Mouse (Mus musculus) T-helper 1 cell (primary cell): ENCODE results near the gene Ogfod2.

Experiments
- in situ Hi-C: fragments of 300-600 bp; cut with MboI, MseI; formaldehyde crosslinking; loops from one replicate; pipeline ENCODE4 v1.15.1; 2025; ENCODE audit warnings: high pct_unique_total_duplicates

The Ogfod2 gene

GRCm38 (mm10) chr5:124093852-124094604, 18.1 kb upstream of the Ogfod2 start:
- in situ Hi-C loops = loop anchor here (5.0 kb wide), 1 partner anchor 147 kb away; no protein-coding TSS in a partner anchor

- in situ Hi-C loops = no loop called here
These were observed 17.0 kb upstream of the Ogfod2 start for GRCm38 (mm10) chr5:124095077-124095581.

GRCm38 (mm10) chr5:124095596-124096232, 16.4 kb upstream of the Ogfod2 start, which contains the start of gene Abcb9:
Gene Abcb9, minus strand, starts transcription at chr5:124095798.
- in situ Hi-C loops = no loop called here

GRCm38 (mm10) chr5:124098923-124099322, 13.2 kb upstream of the Ogfod2 start:
- in situ Hi-C loops = no loop called here

GRCm38 (mm10) chr5:124100128-124101044, 11.7 kb upstream of the Ogfod2 start:
- in situ Hi-C loops = no loop called here

GRCm38 (mm10) chr5:124102326-124102725, 9.8 kb upstream of the Ogfod2 start:
- in situ Hi-C loops = no loop called here

- in situ Hi-C loops = no loop called here
These were observed 9.1 kb upstream of the Ogfod2 start for GRCm38 (mm10) chr5:124103020-124103419.

- in situ Hi-C loops = no loop called here
These were observed 8.5 kb upstream of the Ogfod2 start for GRCm38 (mm10) chr5:124103552-124103951.

GRCm38 (mm10) chr5:124111077-124111741, 888 bp upstream of the Ogfod2 start:
- in situ Hi-C loops = no loop called here

- in situ Hi-C loops = no loop called here
These were observed 434 bp downstream of the Ogfod2 start for GRCm38 (mm10) chr5:124112531-124112930.

DNA sequence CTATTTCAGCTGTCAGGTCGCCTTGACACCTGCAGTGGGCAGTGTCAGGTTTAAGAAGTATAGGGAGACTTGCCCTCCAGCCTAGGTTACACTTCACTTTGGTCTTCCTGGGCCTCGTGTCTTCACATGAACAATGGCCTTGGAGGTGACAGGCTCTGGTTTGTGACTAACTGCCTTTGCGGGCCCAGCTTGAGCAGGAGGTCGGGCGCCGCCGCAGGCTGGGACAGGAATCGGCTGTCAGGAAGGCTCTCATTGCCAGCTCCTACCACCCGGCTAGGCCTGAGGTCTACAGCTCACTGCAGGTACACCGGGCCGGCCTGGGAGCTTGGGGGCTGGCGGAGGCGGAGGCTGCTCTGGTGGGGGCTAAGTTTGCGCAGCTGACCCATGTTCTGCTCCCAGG, 933 bp downstream of the Ogfod2 start:
- in situ Hi-C loops = no loop called here

- in situ Hi-C loops = no loop called here
These were observed 2.4 kb downstream of the Ogfod2 start for GRCm38 (mm10) chr5:124114276-124115025.

DNA sequence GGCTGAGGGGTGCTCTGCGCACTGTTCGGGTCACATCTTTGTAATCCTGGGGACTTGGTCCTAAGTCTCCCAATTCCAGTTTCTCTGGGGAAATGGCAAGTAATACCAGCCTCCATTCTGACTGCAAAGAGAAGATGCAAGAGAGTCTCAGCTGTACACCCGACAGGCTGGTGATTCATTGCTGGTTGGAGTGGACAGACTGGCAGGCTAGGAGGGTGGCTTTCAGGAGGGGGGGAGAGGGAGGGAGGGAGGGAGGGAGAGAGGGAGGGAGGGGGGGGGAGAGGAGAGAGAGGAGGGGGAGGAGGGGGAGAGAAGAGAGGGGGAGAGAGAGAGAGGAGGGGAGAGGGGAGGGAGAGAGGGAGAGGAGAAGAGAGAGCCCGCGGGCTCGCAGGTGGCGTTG, 3.4 kb downstream of the Ogfod2 start:
- in situ Hi-C loops = no loop called here

DNA sequence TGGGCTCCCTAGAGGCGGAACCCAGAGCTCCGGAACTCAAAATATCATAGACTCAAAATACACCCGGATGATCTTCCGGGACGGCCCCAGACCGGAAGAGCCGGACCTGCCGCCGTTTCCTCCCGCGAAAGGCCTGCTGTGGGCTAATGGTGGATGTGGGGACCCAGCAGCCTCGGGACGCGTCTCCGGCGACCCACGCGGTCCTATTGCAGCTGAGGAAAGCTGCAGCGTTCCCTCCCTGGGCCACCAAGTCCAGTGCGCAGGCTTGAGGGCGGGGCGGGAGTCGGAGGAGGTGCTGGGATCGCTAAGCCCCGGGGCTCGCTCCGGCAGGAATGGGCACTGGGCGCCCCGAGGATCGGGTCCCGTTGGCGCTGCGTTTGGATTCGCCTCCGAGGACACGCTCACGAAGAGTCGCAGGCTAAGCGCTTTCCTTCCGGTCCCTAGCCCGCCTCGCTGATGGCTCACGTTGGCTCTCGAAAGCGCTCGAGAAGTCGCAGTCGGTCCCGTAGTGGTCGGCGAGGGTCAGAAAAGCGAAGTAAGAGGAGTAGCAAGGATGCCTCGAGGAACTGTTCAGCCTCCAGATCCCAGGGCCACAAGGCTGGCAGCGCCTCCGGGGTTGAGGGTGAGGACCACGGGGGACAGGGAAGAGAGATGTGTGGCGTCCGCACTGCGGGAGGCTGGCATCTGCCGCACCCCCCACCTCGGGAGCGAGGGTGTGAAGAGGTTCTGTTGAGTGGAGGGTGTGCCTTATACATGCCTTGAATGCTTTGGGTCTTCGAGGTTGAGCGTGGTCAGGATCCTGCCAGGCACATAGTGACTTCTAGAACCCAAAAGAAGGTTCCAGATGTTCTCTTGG, 4.1 kb downstream of the Ogfod2 start, which contains the start of gene Arl6ip4:
Arl6ip4 (plus strand) TSS at position 100 of the 856 bp plus-strand sequence.
- in situ Hi-C loops = no loop called here

- in situ Hi-C loops = no loop called here
These were observed 7.1 kb downstream of the Ogfod2 start for GRCm38 (mm10) chr5:124119204-124119603.

- in situ Hi-C loops = no loop called here
These were observed 10.3 kb downstream of the Ogfod2 start for GRCm38 (mm10) chr5:124122357-124122756.

DNA sequence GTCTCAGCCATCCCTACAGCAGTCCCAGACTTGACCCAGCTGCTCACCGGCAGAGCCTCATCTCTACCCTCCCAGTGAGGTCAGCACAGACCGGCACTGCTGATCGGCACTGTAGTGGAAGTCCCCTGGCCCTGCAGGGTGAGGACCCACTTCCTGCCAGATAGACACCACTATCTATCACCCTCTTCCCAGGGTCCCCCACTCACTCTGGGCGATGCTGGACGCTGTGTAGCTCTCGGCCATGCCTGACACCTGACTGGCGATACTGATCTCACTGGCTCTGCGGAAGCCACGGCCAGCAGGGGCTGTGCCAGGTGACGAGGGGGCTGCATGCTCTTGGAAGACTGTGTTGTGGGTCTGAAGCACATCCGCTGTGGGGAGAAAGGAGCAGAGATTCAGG, 13.0 kb downstream of the Ogfod2 start:
- in situ Hi-C loops = no loop called here

DNA sequence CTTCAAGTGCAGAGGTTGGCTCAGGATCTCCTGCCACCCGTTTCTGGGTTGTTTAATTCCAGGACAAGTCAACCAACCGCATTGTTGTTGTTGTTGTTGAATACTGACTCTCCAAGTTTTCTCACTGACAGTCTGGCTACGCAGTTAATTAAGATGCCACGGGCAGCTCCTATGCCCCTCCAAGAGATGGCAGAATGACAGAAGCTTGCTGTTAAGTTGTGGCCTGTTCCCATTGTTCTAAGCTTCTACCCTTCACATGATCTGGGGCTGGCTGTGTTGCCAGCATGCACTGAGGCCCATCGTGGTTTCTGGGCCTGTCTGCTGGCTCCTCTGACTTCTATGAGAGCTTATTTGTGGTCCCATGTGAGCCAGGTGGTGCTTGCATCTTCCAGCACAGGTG, 22.2 kb downstream of the Ogfod2 start:
- in situ Hi-C loops = no loop called here

DNA sequence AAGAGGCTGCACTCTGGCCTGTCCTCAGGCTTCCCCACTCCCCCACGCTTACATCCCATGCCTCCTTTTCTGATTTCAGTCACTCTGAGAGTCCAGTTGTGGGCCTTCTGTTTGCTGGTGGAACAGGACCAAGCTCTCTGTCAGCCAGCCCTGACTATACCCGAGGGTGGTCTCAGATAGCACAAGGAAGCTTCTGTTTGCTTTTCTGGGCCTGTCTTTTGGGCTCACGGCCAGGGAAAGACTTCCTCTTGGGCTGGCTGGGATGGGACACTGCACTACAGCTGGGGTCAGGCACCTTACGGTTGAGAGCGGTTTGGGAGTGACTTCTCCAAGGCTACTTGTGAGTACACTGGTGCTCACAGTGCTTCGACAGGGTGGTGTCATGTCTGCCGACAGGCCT, 26.0 kb downstream of the Ogfod2 start:
- in situ Hi-C loops = no loop called here

DNA sequence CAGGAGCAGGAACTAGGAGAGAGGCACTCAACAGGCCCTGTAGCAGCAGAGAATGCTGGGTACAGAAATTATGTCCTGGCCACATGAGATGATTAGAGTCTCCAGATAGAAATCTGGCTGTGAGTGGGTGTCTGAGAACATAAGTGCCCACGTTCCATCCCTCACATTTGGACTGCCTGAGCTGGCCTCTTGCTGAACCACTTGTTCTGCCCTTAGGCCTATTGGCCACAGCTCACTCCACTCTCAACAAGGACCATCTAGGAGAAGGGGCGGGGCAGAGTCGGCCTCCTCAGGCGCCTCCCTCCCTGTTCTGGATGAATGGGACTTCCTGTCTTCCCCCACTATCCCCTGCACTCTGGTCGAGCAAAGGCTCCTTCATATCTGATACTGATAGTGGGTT, 36.9 kb downstream of the Ogfod2 start:
- in situ Hi-C loops = no loop called here
